Mouse (Mus musculus): ENCODE measurements at regions not wholly inside any gene's neighbourhood (a gene's known extent, or its start where the extent isn't known, plus 50 kb on each side); places are given as distances from the start of the nearest gene placed in this dataset.

GRCm38 (mm10) chr8:26226612-26227528 lies 107.5 kb downstream of the Gm45692 start:
- peak; percentile 8 for DNase-seq (ENCODE audit: low spot score)

GRCm38 (mm10) chr8:26227529-26227895 lies 108.2 kb downstream of the Gm45692 start:
- no peak for DNase-seq (ENCODE audit: low spot score)

GRCm38 (mm10) chr8:26229548-26229947 lies 110.2 kb downstream of the Gm45692 start:
- no peak for DNase-seq (ENCODE audit: low spot score)

GRCm38 (mm10) chr8:26239075-26239474 lies 119.7 kb downstream of the Gm45692 start:
- no peak for DNase-seq (ENCODE audit: low spot score)

DNA sequence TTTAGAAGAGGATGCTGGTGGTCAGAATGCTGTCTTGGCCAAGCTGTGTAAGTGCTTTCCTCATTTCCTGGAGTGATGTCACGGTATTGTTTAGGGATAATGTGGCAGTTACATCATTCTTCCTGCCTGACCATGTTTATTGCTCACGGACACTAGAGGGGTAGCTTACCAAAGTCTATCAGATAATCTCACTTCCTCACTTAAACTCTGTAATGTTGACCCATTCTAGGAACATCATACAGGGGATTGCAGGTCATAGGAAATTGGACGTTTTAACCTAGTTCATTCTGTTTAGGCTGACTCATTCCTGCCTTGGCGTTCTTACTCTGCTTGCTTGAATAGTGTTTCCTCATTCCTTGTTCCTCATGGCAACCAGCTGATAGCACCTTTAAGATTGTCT lies 120.3 kb downstream of the Gm45692 start:
- no peak for DNase-seq (ENCODE audit: low spot score)

DNA sequence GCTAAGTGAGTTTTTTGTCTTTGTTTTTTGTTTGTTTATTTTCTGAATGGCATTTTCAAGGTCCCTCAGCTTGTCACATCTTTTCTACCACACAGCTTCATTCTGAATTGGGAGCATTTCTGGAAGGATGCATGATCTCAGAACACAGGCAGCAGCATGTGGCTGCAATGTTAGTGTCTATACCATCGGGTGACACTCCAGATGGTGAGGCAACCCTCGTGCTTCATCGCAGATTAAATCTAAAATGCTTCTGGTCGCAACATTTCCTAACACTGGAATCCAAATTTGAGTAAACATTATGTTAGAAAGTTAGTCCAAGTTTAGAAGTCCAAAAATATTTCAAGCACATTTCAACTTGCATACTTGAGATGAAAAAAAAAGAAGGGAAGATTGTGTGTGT lies 124.4 kb downstream of the Gm45692 start:
- DNase-seq (ENCODE audit: low spot score), result no peak

- DNase-seq (ENCODE audit: low spot score), result no peak
Measured at GRCm38 (mm10) chr8:26244308-26244707, 125.0 kb downstream of the Gm45692 start.

DNA sequence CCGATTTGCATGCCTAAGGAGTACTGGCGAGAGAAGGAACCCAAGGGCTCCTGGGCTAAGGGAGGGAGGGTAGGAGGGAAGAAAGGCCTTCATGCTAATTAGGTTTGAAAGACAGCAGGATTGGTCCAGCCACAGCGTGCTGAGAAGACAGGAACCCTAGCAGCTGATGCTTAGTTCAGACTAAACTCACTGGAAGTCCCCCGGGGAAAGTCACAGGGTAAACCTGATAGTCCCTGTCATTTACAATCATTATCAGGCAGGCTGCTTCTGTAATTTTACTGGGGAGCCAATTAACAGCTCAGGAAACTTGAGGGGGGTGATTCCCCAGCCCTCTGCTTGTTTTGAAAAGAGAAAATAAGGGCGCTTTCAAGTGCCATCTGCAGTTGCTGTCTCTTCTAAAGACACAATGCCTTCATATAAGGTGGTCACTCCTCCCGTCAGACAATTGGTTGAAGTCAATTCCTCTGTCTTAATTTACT lies 135.9 kb downstream of the Gm45692 start:
- no peak for DNase-seq (ENCODE audit: low spot score)

DNA sequence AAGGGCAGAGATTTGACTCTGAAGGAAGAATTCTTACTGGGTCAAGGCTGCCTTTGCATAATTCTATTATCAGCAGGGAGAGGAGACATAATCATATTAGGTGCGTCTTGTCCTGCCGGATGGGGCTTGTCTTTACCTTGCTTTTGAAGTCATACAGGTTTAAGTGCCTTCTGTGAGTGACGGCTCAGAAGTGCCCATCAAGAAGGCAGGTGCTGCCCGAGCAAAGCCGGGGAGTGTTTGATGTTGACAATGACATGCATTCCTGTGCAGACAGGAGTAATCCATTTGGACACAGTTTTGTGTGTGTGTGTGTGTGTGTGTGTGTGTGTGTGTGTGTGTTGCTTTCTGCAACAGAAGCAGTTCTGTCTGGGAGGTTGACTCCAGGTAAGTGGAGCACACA lies 141.0 kb downstream of the Gm45692 start:
- DNase-seq (ENCODE audit: low spot score), result no peak

GRCm38 (mm10) chr8:26262536-26262935 lies 143.2 kb downstream of the Gm45692 start:
- DNase-seq (ENCODE audit: low spot score), result no peak

- no peak for DNase-seq (ENCODE audit: low spot score)
Measured at GRCm38 (mm10) chr8:26264869-26265321, 145.6 kb downstream of the Gm45692 start.

DNA sequence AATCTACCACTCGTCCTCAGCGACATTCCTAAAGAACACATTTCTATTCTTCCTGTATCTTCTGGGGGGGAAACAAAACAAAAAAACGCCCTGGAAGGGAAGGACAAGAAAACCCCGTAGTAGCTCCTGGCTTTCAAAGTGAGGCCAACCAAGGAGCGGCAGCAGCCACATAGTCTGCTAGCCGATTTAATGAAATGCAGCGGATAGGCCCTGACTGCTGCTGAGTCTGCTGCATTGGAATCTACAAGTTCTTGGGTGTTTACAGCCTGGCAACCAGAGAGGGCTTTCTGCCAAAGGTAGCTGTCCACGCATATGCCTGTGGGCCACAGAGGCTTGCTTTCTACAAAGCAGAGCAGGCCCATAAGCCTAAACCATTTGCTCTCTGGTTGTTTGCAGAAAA lies 146.0 kb downstream of the Gm45692 start:
- no peak for DNase-seq (ENCODE audit: low spot score)

- no peak for DNase-seq (ENCODE audit: low spot score)
Measured at GRCm38 (mm10) chr8:26266384-26266783, 147.1 kb downstream of the Gm45692 start.

GRCm38 (mm10) chr8:26267569-26267968 lies 148.2 kb downstream of the Gm45692 start:
- DNase-seq (ENCODE audit: low spot score), result no peak

GRCm38 (mm10) chr8:26268751-26269415 lies 149.5 kb downstream of the Gm45692 start:
- no peak for DNase-seq (ENCODE audit: low spot score)

DNA sequence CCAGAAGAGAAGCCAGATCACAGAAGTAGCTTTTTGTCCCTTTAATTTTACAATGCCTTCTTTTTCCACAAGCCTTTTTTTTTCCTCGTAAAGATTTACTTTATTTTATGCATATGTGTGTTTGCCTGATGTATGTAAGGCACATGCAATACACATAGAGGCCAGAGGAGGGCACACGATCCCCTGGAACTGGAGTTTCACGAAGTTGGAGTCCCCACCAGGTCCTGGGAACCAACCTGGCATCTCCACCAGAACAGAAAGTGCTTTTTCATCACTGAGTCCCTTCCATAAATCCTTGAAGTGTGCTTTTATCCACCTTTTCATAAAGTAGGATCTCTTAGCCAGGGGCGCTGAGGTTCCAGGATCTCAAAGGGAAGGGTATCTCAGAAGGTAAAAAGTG lies 152.8 kb downstream of the Gm45692 start:
- no peak for DNase-seq (ENCODE audit: low spot score)

DNA sequence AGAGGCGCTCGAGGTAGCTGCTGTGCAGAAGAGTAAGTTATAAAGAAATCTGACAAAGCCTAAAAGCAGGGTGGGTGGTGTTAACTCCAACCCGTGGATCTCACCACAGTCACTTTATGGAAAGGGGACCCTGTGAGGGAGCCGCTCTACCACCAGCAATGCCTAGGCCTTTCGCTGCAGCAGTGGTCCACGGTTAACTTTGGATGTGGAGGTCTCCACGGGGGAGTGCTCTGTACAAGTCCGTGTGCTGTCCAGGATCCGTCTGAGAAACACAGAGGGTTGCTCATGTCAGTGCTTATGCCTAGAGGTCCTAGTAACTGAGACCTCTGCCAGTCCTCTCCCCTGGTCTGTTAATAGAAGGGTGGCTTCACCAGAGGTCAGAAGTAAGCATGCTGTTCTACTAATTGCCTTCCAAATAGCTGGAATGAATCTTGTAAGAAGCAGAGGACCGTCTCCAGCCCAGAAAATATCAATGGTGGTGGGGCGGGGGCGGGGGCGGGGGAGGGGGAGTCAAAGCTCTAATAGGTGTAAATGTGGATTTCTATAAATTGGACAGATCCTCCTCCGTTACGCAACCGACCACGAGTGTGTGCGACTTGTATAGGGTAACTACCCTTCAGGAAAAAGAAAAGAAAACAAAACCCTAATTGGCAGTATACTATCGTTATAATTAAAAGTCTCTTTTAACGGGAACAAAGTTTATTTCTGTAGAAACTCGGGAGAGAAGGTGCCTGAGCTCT lies 153.5 kb downstream of the Gm45692 start:
- DNase-seq (ENCODE audit: low spot score), result no peak

- DNase-seq (ENCODE audit: low spot score), result no peak
Measured at GRCm38 (mm10) chr8:26273415-26273760, 154.1 kb downstream of the Gm45692 start.

- DNase-seq (ENCODE audit: low spot score), result no peak
Measured at GRCm38 (mm10) chr8:26273792-26274191, 154.5 kb downstream of the Gm45692 start.

GRCm38 (mm10) chr8:26274481-26274880 lies 155.1 kb downstream of the Gm45692 start:
- DNase-seq (ENCODE audit: low spot score), result no peak

GRCm38 (mm10) chr8:26282156-26282935 lies 163.0 kb downstream of the Gm45692 start:
- DNase-seq (ENCODE audit: low spot score), result no peak

- no peak for DNase-seq (ENCODE audit: low spot score)
Measured at GRCm38 (mm10) chr8:26283957-26284356, 164.6 kb downstream of the Gm45692 start.
